Mouse (Mus musculus) NIH3T3 (cell line): ENCODE data around the gene Agrn.
"Not testable (repeated sequence)": the region's sequence is repeated elsewhere in the genome, so short reads cannot be mapped to it uniquely, and the experiment has no call there.

ENCODE experiments used
- DNase-seq: peaks from one replicate; pipeline ENCODE4 v3.0.0-alpha.2; 2012; ENCODE audit warnings: low read depth

The Agrn gene

DNA sequence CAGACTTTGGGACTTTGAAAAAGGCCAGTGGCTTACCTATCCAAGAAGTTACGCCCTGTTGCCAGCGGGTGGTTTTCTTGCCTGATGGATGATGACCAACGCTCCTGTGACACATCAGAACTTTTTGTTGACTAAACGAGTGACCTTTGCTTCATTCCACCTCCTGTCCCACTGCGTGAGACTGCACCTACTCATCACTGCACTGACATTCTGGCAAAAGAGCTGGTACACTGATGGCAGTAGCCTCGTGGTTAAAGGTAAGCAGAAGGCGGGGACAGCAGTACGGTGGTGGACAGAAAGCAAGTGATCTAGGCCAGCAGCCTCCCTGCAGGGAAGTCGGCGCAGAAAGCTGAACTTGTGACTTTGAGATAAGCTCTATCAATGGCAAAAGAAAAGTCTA is 46.4 kb downstream of the Agrn start:
- not testable (repeated sequence) for DNase-seq

DNA sequence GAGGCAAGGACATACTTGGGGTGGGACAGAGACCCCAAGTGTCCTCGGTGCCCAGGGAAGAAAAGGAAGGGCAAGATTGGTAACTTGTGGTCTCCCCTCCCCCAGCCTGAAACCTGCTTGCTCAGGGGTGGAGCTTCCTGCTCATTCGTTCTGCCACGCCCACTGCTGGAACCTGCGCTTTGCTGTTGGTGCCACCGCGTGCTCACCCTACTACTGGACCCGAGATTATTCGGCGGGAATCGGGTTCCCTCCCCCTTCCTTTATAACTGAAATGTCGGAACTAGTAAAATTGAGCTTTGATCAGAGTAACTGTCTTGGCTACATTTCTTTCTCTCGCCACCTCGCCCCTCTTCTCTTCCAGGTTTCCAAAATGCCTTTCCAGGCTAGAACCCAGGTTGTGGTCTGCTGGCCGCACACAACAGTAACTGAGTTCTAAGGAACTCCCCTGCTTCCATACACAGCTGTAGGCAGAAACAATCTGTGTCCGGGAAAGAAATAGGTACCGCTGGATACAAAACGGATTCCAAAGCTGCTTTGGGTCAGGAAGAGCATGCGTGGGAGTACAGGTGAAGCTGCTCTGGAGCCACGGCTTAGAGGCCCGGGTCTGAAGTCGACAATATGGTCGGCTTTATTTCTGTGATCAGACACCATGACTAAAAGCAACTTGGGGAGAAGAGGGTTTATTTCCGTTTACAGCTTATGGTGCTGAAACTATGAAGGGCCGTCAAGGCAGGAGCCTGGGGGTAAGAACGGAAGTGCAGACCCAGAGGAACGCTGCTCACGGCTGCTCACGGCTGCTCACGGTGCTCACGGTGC is 60.8 kb downstream of the Agrn start:
- no peak for DNase-seq

DNA sequence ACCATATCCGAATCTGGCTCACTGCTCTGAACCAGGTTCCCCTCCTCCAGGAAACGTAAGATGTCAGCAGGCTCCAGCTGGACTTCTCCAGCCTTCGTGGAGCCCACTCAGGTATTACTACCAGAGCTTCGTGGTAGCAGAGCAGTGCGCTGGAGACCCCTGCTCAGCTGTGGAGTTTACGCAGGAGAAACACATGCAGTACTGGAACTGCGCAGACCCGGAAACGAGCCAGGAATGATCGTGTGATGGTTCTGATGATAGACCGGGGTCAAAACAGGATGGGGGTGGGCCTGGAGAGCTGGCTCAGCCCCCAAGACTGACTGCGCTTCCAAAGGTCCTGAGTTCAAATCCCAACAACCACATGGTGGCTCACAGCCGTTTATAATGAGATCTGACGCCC is 61.5 kb downstream of the Agrn start:
- DNase-seq, result no peak

DNA sequence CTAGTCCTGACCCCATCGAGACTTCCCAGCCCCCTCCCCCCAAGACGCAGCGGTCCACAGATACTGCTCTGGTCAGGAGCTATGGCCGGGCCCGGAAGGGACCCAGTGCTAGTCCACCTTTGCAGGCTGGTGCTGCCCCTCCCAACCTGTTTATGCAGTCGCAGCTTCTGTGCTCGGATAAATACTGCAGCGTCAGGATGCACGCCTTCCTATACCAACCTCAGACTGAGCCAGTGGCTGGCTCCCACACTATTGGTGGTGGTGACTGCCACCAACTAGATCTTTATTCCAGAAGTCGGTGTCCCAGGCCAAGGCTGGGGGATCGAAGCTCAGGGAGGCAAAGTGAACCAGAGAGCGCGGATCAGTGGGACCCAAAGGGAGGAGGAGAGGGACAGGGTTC is 62.2 kb downstream of the Agrn start:
- no peak for DNase-seq

DNA sequence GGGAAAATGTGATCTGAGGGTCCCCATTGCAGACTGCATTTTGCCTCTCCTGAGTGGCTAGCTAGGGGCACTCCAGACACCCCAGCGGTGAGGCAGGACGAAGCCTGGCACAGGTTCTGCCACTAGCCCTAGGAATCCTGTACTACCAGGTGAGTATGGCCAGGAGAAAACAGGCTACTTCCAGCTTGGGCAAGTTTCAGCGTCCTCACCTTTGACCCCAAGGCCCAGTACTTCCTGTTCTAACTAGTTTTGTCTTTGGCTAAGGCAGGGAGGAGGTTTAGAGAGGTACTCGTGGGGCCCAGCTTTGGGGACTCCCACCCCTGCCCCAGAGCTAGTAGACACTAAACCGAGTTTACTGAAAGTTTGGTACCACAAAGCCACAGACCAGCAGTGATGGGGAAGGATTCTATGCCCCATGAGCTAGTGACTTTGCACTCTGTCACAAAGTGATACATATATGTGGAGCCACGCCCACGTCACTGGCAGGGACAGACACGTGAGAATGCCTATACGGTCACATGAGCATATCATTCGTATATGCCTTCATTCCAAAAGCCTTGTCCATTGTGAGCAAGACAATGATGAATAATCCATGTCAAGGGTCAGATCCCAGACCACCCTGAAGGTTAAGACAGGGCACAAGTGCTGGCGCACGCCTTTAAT is 63.2 kb downstream of the Agrn start:
- DNase-seq, result no peak

DNA sequence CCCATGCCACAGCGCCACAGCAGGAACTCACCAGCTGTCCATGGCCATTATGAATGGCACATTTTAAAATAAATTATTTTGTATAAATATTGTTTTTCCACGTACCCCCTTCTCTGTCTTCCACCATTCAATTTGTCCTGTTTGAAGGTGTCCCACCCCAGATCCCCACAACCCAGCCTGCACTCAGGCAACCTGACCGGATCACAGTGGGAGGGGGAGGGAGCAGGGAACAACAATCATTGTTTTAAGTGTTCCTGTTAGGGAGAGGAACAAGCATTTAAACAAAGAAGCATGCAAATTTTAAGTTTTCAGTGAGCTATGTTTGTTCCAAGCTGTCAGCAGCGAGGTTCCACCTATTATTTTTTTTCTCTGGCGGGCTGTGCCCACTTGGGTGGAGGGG is 64.0 kb downstream of the Agrn start:
- DNase-seq, result no peak

DNA sequence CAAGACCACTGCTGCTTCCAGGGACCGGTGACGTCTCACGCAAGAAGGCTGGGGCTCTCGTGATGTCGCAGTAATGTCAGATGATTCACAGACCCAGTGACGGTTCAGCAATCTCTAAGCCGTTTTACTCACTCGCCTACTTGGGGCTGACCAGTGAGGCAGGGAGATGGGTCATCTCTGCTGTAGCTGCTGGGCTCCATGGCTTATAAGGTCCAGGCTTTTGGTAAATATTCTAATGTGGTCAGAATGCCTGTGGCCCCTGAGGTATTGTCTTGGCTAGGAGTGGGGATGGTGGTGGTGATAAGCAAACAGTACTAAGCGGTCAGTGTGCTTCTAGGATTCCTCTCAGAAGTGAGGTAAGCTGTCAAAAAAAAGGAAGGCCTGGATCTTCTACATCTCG is 66.3 kb downstream of the Agrn start:
- no peak for DNase-seq

DNA sequence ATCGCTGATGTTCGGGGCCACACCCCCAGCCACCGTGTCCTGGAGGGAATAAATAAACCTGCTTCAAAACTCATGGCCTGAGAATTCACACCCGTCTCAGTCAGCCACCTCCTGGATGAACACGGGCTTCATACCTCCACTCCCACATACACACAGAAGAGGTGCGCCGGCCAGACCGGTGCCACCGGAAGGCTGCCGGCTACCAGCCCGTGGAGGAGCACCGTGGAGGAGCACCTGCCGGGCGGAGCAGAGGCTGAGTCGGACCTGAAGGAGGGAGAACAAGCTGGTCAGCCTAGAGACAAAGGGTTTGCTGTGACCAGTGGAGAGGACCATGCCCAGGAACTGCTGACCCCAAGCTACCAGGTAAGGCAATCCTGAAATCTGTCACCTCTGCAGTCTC is 66.9 kb downstream of the Agrn start, which contains the start of gene Rnf223:
TSS of gene Rnf223 (plus strand) at position 78 of the 400 bp plus-strand sequence.
- DNase-seq, result no peak

DNA sequence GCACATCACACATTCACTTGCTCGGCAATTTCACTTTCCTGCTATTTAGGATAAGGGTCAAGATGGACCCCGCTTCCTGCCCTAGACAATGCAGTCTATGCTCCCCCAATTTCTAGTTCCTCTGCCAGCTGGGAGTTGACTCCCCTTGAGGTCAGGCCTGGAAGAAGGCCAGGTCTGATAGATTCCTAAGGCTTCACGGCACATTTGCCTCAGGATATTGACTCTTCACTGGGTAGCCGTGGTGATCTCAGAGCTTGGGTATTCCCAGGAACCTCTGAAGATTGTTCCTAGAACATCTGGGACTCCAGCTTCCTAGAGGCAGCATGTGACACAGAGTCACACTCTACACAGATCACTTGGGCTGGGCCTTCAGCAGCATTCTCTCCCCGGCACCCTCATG is 68.5 kb downstream of the Agrn start:
- peak; percentile 53 for DNase-seq

DNA sequence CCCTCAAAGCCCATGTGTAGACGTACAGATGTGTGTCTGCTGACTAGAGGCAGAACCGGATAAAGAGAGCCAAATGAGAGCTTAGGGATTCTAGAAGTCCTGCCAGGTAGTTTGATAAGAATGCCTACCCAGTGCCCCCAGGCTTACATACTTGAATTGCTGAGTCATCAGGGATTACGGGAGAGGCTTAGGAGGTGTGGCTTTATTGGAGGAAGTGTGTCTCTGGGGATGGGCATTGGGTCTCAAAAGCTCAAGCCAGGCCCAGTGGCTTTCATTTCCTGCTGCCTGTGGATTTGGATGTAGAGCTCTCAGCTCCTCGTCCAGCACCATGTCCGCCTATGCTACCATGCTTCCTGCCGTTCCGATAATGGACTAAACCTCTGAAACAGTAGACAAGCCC is 70.4 kb downstream of the Agrn start:
- DNase-seq, result peak; percentile 49

DNA sequence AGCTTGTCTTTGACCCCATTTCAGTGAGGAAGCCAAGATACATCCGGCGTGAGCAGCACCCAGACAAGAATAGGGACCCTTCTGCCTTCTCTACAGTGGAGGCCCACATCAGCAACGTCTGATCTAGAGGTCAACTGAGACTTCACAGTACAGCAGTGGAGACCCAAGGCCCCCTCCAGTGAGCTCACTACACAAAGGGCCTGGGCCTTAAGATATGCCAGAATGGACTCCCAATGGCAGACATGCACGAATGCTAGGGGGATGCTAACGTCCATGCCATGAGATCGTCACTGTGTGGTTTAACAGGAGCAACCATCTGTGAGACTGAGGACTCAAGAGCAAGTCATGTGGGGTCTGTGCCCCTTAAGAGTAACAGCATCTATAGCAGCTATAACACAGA is 71.9 kb downstream of the Agrn start:
- no peak for DNase-seq

DNA sequence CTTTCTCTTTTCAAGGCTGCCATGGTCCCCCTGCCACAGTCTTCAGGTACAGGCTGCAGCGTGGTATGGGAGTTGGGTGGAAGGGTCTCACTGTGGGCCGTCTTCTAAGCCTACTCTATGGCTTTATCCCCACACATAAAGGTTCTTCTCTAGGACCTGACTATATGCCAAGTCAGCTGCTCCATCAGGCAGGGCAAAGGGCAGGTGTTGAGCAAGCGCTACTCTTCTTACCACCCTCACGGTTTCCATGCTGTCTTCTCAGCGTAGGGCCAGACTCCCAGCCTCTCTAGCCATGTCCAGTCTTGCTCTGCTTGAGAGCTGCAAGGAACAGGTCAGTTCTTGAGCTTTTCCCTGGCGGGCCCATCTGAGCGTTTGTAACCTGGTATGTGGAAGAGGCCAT is 73.2 kb downstream of the Agrn start:
- no peak for DNase-seq
